Mouse (Mus musculus) embryonic fibroblast, embryonic 13.5 days (primary cell): Measurements from ENCODE around the gene Sub1. TPM values are rescaled to one million over a fixed set of nuclear protein-coding genes. Genes with fewer than 3 reads are reported as not detected.

Experiments
- H3K27ac ChIP-seq: 2 replicates; pipeline ENCODE4 v1.5.1; 2012; ENCODE audit warnings: low read length, control low read depth, inconsistent platforms; ENCODE audit not compliant: insufficient read depth
- H3K4me1 ChIP-seq: 2 replicates; pipeline ENCODE4 v1.6.1; 2011; ENCODE audit warnings: low read length; ENCODE audit not compliant: control insufficient read depth, insufficient read depth
- H3K4me3 ChIP-seq: 2 replicates; pipeline ENCODE4 v1.5.1; 2011; ENCODE audit warnings: mild to moderate bottlenecking, control low read depth, low read length; ENCODE audit not compliant: insufficient read depth
- CTCF ChIP-seq: IDR thresholded peaks from 2 replicates; pipeline ENCODE4 v1.5.1; 2011; ENCODE audit warnings: mild to moderate bottlenecking, control low read depth, low read length, moderate library complexity, borderline replicate concordance; ENCODE audit not compliant: insufficient read depth
- POLR2A ChIP-seq: IDR thresholded peaks from 2 replicates; pipeline ENCODE4 v1.6.1; 2011; ENCODE audit warnings: low read depth, mild to moderate bottlenecking, control low read depth, low read length, moderate library complexity
- polyA plus RNA-seq: library from polyadenylated mRNA; stranded (reverse); fragments of >200 nt; gene quantifications from 2 replicates; pipeline ENCODE4 v1.2.4, GENCODE M21; 2011; ENCODE audit warnings: low read depth; ENCODE audit not compliant: missing spikeins, insufficient read length

Sub1 gene
- polyA plus RNA-seq, 1 experiment: 174 TPM

DNA sequence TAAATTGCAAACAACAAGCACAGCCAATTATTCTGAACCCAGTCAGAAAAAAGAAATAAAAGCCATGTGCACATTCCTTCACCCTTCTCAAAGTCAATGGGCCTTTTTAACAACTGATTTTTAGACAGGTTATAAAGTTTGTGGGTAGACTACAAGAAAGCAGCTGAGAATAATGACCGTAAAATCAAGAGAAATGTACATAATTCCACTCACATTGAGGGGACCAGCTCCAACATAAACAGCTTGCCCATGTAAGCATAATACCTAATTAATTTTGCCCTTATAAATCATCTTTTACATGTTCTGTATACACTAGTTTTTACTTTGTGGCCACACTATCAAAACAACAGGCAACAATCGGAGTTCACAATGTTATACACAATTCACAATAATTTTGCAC is 2.8 kb downstream of the Sub1 start:
- Histone ChIP-seq H3K4me3 (peak overlapping the region; percentile 94; the same call in 1 of the 2 replicates), H3K4me1 (peaks cover 5% of the 10 kb centered on the region), H3K27ac (no peak overlapping the region)
- TF ChIP-seq POLR2A (no peak), CTCF (no peak)

DNA sequence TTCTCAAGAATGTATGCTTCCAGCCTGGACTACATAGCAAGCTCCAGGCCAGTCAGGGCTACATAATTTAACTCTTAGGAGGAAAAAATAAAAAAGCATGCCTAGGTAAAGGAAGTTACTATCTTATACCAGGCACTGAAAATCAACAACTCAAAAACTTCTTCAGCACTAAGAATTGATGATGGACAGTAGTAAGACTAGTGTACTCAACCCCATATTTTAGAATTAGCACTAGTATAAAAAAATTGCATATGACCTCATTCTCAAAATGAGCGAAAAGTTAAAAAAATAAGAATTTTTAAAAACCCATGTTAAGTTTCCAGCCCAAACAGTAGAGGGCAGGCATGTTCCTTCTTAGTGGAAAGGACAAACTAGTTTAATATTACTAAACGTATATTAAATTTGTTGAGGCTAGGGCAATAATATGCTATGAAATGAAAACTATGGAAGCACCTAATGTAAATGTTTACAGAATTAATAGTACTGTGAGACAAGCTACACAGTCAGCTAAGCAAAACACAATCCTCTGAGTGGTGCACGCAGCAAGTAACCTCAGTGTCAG is 5.2 kb downstream of the Sub1 start:
- TF ChIP-seq CTCF (no peak), POLR2A (no peak)
- H3K4me1 ChIP-seq: peaks cover 3% of the 10 kb centered on the region
- H3K4me3 ChIP-seq: no peak overlapping the region
- H3K27ac ChIP-seq: no peak overlapping the region

DNA sequence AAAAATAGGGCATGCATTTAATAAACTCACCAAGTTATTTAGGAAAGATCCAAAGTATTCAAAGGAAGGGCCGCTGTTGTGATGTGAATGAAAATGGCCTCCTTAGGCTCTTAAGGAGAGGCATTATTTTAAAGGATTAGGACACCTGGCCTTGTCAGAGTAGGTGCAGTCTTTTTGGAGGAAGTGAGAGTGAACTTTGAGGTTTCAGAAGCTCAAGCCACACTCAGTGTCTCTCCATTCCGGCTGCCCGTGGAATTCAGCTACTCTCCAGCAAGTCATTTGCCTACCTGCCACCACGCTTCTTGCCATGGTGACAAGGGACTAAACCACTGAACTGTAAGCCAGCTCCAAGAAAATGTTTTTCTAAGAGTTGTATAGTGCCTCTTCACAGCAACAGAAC is 8.2 kb downstream of the Sub1 start:
- peaks cover 3% of the 10 kb centered on the region for H3K4me1 ChIP-seq
- TF ChIP-seq POLR2A (no peak), CTCF (no peak)
- H3K27ac ChIP-seq: no peak overlapping the region
- H3K4me3 ChIP-seq: no peak overlapping the region

DNA sequence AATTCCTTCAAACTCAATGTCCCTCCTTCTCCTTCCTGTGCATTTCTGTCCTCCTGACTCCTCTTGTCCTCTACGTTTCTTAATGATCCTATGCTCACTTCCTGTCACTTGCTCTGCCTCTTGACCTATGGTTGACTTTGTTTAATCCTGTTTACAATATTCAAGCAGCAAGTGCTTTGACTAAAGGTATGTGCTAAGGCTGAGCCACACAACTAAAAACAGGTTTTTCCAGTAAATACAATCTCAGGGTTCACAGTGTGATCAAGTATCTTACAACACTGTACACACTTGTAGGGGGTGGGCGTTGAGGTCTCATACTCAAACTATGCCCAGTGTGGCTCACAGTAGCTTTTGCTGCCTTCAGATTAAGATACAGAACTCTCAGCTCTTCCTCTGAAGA is 8.9 kb downstream of the Sub1 start:
- H3K4me3 ChIP-seq: no peak overlapping the region
- no peak for TF ChIP-seq POLR2A
- TF ChIP-seq CTCF: no peak
- H3K4me1 ChIP-seq: peaks cover 3% of the 10 kb centered on the region
- no peak overlapping the region for H3K27ac ChIP-seq

DNA sequence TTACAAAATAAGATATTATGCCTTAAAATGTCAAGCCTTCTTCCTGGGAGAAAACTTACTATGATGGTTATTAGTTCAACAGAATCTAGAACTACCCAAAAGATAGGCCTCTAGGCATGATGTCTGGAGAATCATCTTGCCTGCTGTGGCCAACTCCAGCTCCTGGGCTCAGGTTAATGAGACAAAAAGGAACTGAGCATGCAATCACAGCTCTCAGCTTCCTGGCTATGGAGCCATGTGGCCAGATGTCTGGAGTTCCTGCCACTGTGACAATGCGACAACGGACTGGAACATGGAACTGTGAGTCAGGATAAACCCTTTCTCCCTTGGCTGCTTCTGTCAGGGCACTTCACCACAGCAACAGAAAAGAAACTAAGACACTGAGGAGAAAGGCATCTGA is 14.8 kb downstream of the Sub1 start:
- no peaks in the 10 kb centered on the region for H3K4me1 ChIP-seq
- no peak overlapping the region for H3K4me3 ChIP-seq
- TF ChIP-seq POLR2A: no peak
- TF ChIP-seq CTCF: no peak
- H3K27ac ChIP-seq: no peak overlapping the region

DNA sequence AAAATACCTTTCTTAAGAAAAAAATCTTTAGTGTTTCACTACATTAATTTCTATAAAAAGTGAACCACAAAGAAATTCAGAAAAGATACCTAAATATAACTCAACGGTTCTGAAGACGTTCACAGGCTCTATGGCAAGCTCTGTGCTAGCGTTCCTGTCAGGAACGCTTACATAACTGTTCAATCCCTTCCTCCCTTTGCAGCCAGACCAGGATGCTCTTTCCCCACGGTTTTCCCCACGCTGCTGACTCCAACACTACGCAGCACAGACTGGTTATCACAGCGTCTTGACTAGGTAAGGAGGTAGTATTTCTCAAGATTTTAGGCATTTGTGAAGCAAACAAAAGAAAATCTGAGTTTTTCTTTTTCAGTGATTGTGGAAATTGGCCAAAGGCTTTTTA is 15.3 kb downstream of the Sub1 start:
- no peak overlapping the region for H3K4me3 ChIP-seq
- no peaks in the 10 kb centered on the region for H3K4me1 ChIP-seq
- no peak overlapping the region for H3K27ac ChIP-seq
- TF ChIP-seq POLR2A (no peak), CTCF (no peak)

DNA sequence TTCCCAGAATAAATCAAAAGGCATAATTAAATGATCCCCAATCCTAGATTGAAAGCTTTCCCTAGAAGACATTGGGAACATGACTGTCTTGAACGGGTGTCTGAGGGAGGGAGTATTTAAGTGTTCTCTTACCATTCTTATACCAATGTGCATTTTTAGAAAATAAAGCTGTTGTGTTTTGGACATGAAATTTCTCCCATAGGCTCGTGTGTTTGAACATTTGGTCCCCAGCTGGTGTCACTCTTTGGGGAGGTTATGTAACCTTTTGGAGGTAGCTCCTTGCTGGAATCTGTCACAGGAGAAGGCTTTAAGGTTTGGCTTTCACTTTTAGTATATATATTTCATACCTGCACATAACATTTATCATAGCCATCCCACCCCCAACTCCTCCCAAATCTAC is 18.6 kb downstream of the Sub1 start:
- no peaks in the 10 kb centered on the region for H3K4me1 ChIP-seq
- no peak for TF ChIP-seq POLR2A
- TF ChIP-seq CTCF: no peak
- H3K27ac ChIP-seq: no peak overlapping the region
- H3K4me3 ChIP-seq: no peak overlapping the region

DNA sequence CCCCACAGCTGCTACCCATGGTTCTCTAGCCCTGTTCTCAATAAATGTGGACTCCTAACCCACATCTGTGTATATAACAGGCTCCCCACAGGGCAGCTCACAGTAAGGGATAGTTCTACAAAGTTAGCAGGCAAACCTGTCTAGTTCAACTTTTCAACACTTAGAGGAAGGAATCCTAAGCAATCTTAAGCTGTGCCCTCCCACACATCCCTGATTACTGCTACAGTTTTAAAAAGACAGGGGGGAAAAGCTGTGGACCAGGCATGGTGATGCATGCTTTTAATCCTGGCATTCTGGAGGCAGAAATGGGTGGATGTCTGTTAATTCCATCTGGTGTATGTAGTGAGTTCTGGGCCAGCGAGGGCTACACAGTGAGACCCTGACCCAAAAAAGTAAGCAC is 19.7 kb downstream of the Sub1 start:
- Histone ChIP-seq H3K4me3 (no peak overlapping the region), H3K27ac (no peak overlapping the region), H3K4me1 (no peaks in the 10 kb centered on the region)
- TF ChIP-seq CTCF: no peak
- no peak for TF ChIP-seq POLR2A

DNA sequence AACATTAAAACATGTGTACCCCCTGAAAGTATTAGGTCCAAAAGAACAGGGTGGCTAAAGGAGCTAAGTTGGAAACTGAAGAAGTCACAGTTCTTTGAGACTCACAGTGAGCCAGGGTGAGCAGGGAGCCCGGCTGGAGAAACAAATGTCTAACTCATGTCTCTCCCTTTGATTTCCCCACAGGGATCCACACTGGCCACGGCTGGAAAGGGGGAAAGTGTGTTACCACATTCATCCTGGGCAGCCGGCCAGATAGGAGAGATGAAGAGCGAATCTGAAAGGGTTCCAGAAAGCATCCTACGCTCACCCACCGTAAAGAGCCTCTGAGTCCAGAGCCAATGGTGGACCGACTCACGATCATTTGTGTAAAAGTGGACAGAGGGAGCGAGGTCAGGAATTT is 20.9 kb downstream of the Sub1 start:
- H3K4me3 ChIP-seq: no peak overlapping the region
- H3K27ac ChIP-seq: no peak overlapping the region
- no peaks in the 10 kb centered on the region for H3K4me1 ChIP-seq
- TF ChIP-seq CTCF: no peak
- no peak for TF ChIP-seq POLR2A

DNA sequence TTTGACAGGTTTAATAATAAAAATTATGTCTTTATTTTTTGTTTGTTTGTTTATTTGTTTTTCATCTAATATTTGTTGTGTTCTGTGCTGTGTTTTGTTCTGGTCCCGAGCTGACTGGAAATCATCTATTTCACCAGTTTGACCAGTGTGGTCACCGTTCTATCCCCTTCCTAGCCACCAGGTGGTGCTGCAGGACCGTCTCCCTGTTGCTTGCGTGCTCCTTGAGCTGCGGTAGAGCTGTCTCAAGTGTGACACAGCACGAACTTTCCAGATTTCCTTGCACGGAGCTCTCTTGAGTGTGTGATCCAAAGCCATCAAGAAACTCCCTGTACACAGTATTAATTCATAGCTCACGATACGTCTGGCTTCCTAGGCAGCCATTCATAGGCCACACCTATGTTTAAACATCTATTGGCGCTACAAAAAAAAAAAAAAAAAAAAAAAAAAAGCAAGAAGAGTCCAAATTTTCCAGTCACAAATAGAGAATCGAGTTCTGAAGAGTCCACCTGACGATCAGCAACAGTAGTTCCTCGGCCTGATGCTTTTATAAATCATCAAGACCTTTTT is 24.8 kb downstream of the Sub1 start:
- H3K27ac ChIP-seq: no peak overlapping the region
- no peak overlapping the region for H3K4me3 ChIP-seq
- TF ChIP-seq POLR2A (no peak), CTCF (peak; percentile 99)
- H3K4me1 ChIP-seq: no peaks in the 10 kb centered on the region
